Mouse (Mus musculus): ENCODE measurements around the gene Misp. TPM values are rescaled to one million over a fixed set of nuclear protein-coding genes. Genes with fewer than 3 reads are reported as not detected.
A peak's percentile ranks its signal among the peaks of the same experiment; 100 is the strongest.

Misp gene
- polyA plus RNA-seq, 1 experiment from 2014 or later, result 10.5 TPM

DNA sequence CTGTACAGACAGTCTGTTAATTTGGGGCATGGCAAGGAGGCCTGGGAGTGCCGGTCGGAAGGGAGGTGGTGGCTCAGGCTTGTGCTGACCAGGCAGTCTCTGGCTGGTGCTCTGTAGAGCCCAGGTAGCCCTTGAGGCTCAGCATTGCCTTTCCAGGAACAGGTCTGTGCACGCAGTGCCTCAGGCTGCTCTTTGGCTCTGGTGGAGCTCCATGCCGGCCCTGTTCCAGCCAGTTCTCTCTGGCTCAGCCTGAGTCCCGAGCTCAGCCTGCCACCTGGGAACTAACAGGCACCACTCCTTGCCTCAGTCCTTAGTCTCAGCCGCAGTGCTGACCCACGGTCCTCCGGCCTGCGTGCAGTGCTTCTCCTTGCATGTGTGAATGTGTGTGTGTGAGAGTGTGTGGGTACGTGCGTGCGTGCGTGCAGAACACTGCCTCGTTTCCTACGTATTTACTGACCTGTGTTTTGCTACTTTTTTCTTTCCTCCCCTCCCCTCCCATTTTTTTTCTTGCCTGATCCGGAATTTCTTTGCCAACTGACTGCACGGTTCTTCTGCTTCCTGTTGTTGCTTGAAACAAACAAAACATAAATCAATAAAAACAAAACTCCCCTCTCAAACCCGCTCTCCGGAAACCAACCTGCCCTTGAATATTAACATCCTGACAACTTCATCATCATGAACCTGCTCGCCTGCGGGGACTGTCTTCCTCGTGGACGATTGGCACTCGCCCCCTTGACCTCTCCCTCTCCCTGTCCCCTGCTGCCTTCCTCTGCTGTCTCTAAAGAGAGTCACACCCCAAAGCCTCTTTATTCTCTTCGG lies 40.6 kb downstream of the Misp start:
- Histone ChIP-seq H3K27me3 (replicated peaks; ENCODE audit: insufficient read depth, low read length) (no peaks in the 10 kb centered on the region), H3K36me3 (ENCODE audit: insufficient read depth, low read length) (peaks cover 42% of the 10 kb centered on the region), H3K4me2 (replicated peaks; ENCODE audit: low read depth, low read length) (no peak overlapping the region), H3K9ac (replicated peaks; ENCODE audit: low read depth) (no peak overlapping the region), H3K27ac (ENCODE audit: low read length) (no peak overlapping the region), H3K9me3 (ENCODE audit: low read length) (no peaks in the 10 kb centered on the region), H3K4me1 (ENCODE audit: insufficient read depth, low read depth, low read length) (peaks cover 23% of the 10 kb centered on the region), H3K4me3 (ENCODE audit: low read depth, low read length) (no peak overlapping the region)
- TF ChIP-seq CTCF (IDR thresholded peaks at IDR 0.05), result no peak
- no peak for TF ChIP-seq EP300 (IDR thresholded peaks at IDR 0.05)
- DNase-seq (ENCODE audit: low spot score) (no peak), ATAC-seq (no peak)
- 60% methylated on average over 25 of the region's 25 CpGs for WGBS

DNA sequence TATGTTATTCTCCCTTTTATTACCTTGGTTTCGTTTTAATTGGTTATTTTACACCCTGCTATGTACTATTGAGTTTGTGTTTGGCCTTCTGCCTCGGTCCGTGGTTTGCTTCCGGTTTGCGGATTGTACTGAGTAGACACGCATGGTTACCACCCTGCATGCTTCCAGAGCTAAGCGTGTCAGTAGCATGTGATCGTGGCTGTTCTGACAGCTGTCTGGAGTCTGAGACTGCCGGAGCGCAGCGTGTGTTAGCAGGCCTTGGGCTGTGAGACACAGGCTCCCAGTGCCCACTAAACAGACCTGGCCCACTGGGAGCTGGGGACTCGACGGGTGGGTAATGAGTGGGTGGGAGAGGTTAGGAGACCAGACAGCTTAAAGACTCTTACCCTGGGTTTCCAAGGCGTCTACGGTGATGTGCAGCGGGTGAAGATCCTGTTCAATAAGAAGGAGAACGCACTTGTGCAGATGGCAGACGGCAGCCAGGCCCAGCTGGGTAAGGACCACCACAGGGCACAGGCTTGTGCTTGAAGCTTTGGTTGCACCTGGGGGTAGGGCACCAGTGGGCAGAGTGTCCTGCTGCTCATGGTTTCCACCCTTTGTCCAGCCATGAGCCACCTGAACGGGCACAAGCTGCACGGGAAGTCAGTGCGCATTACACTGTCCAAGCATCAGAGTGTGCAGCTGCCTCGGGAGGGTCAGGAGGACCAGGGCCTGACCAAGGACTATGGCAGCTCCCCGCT lies 41.4 kb downstream of the Misp start:
- DNase-seq (ENCODE audit: low spot score) (no peak), ATAC-seq (no peak)
- WGBS, result 84% methylated on average over 23 of the region's 23 CpGs
- TF ChIP-seq CTCF (IDR thresholded peaks at IDR 0.05) (no peak), EP300 (IDR thresholded peaks at IDR 0.05) (no peak)
- H3K4me3 ChIP-seq (ENCODE audit: low read depth, low read length), result no peak overlapping the region
- peaks cover 15% of the 10 kb centered on the region for H3K4me1 ChIP-seq (ENCODE audit: insufficient read depth, low read depth, low read length)
- peaks cover 42% of the 10 kb centered on the region for H3K36me3 ChIP-seq (ENCODE audit: insufficient read depth, low read length)
- no peaks in the 10 kb centered on the region for H3K27me3 ChIP-seq (replicated peaks; ENCODE audit: insufficient read depth, low read length)
- no peak overlapping the region for H3K27ac ChIP-seq (ENCODE audit: low read length)
- H3K4me2 ChIP-seq (replicated peaks; ENCODE audit: low read depth, low read length), result no peak overlapping the region
- H3K9me3 ChIP-seq (ENCODE audit: low read length), result no peaks in the 10 kb centered on the region
- no peak overlapping the region for H3K9ac ChIP-seq (replicated peaks; ENCODE audit: low read depth)

DNA sequence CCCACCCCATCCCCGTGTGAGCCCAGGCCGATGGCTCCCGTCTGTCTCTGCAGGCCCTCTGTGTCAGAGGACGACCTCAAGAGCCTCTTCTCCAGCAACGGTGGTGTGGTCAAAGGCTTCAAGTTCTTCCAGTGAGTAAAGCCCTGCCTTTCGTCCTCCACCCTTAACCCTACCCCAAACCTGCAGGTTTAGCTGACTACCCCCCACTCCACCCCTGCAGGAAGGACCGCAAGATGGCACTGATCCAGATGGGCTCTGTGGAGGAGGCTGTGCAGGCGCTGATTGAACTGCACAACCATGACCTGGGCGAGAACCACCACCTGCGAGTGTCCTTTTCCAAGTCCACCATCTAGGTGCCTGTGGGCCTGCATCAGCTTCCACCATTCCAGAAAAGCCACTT lies 42.1 kb downstream of the Misp start:
- TF ChIP-seq CTCF (IDR thresholded peaks at IDR 0.05) (no peak), EP300 (IDR thresholded peaks at IDR 0.05) (no peak)
- H3K27ac ChIP-seq (ENCODE audit: low read length), result no peak overlapping the region
- no peak overlapping the region for H3K9ac ChIP-seq (replicated peaks; ENCODE audit: low read depth)
- no peaks in the 10 kb centered on the region for H3K27me3 ChIP-seq (replicated peaks; ENCODE audit: insufficient read depth, low read length)
- 55% methylated on average over 9 of the region's 10 CpGs for WGBS
- H3K4me2 ChIP-seq (replicated peaks; ENCODE audit: low read depth, low read length), result no peak overlapping the region
- peaks cover 42% of the 10 kb centered on the region for H3K36me3 ChIP-seq (ENCODE audit: insufficient read depth, low read length)
- H3K4me3 ChIP-seq (ENCODE audit: low read depth, low read length), result no peak overlapping the region
- no peak for DNase-seq (ENCODE audit: low spot score)
- ATAC-seq, result no peak
- no peaks in the 10 kb centered on the region for H3K9me3 ChIP-seq (ENCODE audit: low read length)
- H3K4me1 ChIP-seq (ENCODE audit: insufficient read depth, low read depth, low read length), result peaks cover 9% of the 10 kb centered on the region

DNA sequence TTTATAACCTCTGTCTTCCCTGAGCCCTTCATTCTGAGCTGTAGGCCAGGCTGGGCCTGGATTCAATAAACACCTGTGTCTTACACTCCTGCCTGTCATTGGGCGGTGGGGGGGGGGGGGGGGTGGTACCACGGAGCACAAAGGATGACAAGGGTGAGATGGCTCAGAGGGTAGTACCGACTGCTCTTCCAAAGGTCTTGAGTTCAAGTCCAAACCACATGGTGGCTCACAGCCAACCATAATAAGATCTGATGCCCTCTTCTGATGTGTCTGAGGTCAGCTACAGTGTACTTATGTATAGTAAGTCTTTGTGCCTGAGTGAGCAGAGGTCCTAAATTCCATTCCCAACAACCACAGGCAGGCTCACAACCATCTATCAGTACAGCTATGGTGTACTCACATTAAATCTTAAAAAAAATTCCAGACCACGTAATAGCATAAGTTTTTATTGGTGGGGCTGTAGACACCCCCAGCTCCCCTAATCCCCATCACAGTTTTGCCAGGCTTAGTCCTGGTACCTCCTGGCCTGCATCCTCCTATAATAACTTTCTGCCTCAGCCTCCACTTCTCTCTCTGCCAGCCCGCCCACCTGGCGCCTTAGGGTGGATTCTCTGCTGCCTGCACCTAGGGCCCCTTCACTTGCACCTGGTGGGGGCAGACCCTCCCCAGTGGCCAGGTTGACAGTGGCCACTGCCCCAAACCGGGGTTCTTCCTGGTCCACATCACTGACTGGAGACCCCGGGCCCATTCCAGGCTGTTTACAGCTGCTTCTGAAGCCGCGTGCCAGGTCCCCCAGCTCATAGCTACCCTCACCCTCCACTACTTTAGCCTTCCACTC lies 43.8 kb downstream of the Misp start:
- 50% methylated on average over 10 of the region's 10 CpGs for WGBS
- ATAC-seq, result peak; percentile 1; the same call in 1 of the 2 replicates
- Histone ChIP-seq H3K9me3 (ENCODE audit: low read length) (no peaks in the 10 kb centered on the region), H3K4me1 (ENCODE audit: insufficient read depth, low read depth, low read length) (no peaks in the 10 kb centered on the region), H3K4me2 (replicated peaks; ENCODE audit: low read depth, low read length) (no peak overlapping the region), H3K36me3 (ENCODE audit: insufficient read depth, low read length) (peaks cover 38% of the 10 kb centered on the region), H3K27me3 (replicated peaks; ENCODE audit: insufficient read depth, low read length) (no peaks in the 10 kb centered on the region), H3K4me3 (ENCODE audit: low read depth, low read length) (no peak overlapping the region), H3K9ac (replicated peaks; ENCODE audit: low read depth) (no peak overlapping the region), H3K27ac (ENCODE audit: low read length) (no peak overlapping the region)
- DNase-seq (ENCODE audit: low spot score), result no peak
- TF ChIP-seq CTCF (IDR thresholded peaks at IDR 0.05), result 0 out of 2 replicates have a peak, but pooled peaks have one; percentile 1
- no peak for TF ChIP-seq EP300 (IDR thresholded peaks at IDR 0.05)

DNA sequence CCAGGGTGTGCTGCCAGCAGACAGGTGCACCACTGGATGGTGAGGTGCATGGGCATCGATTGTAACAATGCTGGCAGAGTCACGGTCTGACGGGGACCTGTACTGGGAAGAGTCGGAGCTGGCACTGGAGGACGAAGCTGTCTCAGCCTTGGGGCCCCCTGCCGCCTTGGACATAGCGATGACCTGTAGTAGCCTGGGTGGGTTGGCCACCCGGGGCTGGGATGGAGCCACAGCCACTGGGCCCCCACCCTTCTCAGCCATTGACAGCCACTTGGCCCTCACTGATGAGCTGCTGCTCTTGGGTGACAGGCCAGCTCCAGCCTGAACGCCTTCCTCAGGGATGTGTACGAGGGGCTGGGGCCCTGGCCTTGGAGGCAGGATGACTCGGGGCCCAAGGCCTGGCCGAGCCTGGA lies 44.4 kb downstream of the Misp start:
- H3K4me3 ChIP-seq (ENCODE audit: low read depth, low read length), result no peak overlapping the region
- H3K27me3 ChIP-seq (replicated peaks; ENCODE audit: insufficient read depth, low read length), result no peaks in the 10 kb centered on the region
- peak; percentile 11; the same call in 1 of the 2 replicates for ATAC-seq
- H3K4me2 ChIP-seq (replicated peaks; ENCODE audit: low read depth, low read length), result no peak overlapping the region
- H3K9me3 ChIP-seq (ENCODE audit: low read length), result no peaks in the 10 kb centered on the region
- no peak overlapping the region for H3K27ac ChIP-seq (ENCODE audit: low read length)
- peaks cover 32% of the 10 kb centered on the region for H3K36me3 ChIP-seq (ENCODE audit: insufficient read depth, low read length)
- TF ChIP-seq EP300 (IDR thresholded peaks at IDR 0.05), result no peak
- TF ChIP-seq CTCF (IDR thresholded peaks at IDR 0.05), result no peak
- WGBS, result 33% methylated on average over 11 of the region's 12 CpGs
- no peak overlapping the region for H3K9ac ChIP-seq (replicated peaks; ENCODE audit: low read depth)
- DNase-seq (ENCODE audit: low spot score), result no peak
- no peaks in the 10 kb centered on the region for H3K4me1 ChIP-seq (ENCODE audit: insufficient read depth, low read depth, low read length)
